Mouse (Mus musculus): ENCODE results near the gene D11Wsu47e. TPM values are rescaled to one million over a fixed set of nuclear protein-coding genes. Genes with fewer than 3 reads are reported as not detected.

The D11Wsu47e gene
- total RNA-seq, 4 experiments from 2014 or later: 16.7 to 21.8 (median 18.1) TPM

- DNase-seq: no peak
Measured at GRCm38 (mm10) chr11:113705966-113706652, 21.9 kb downstream of the D11Wsu47e start.

- no peak for DNase-seq
Measured at GRCm38 (mm10) chr11:113708629-113709213, 24.5 kb downstream of the D11Wsu47e start.

- DNase-seq: no peak
Measured at GRCm38 (mm10) chr11:113709272-113709671, 25.1 kb downstream of the D11Wsu47e start.

GRCm38 (mm10) chr11:113709731-113710256 lies 25.6 kb downstream of the D11Wsu47e start, which contains the start of gene Cpsf4l:
Gene Cpsf4l (minus strand): TSS chr11:113710017.
- DNase-seq: no peak

GRCm38 (mm10) chr11:113710257-113710777 lies 26.1 kb downstream of the D11Wsu47e start:
- no peak for DNase-seq

GRCm38 (mm10) chr11:113711061-113711460 lies 26.8 kb downstream of the D11Wsu47e start:
- DNase-seq: no peak

- DNase-seq: peak; percentile 69
Measured at GRCm38 (mm10) chr11:113715078-113715674, 31.0 kb downstream of the D11Wsu47e start.

- no peak for DNase-seq
Measured at GRCm38 (mm10) chr11:113716132-113716531, 31.9 kb downstream of the D11Wsu47e start.

- DNase-seq: no peak
Measured at GRCm38 (mm10) chr11:113717767-113718424, 33.7 kb downstream of the D11Wsu47e start.

- no peak for DNase-seq
Measured at GRCm38 (mm10) chr11:113722405-113723090, 38.3 kb downstream of the D11Wsu47e start.

- DNase-seq: no peak
Measured at GRCm38 (mm10) chr11:113725235-113726048, 41.2 kb downstream of the D11Wsu47e start.

GRCm38 (mm10) chr11:113726994-113727888 lies 43.0 kb downstream of the D11Wsu47e start:
- DNase-seq: no peak

- DNase-seq: no peak
Measured at GRCm38 (mm10) chr11:113727992-113728391, 43.8 kb downstream of the D11Wsu47e start.

GRCm38 (mm10) chr11:113729239-113729638 lies 45.0 kb downstream of the D11Wsu47e start:
- DNase-seq: no peak

- DNase-seq: peak; percentile 76
Measured at GRCm38 (mm10) chr11:113729917-113730316, 45.7 kb downstream of the D11Wsu47e start.

GRCm38 (mm10) chr11:113730879-113731278 lies 46.7 kb downstream of the D11Wsu47e start:
- no peak for DNase-seq

- no peak for DNase-seq
Measured at GRCm38 (mm10) chr11:113731945-113732612, 47.9 kb downstream of the D11Wsu47e start.

- peak; percentile 68 for DNase-seq
Measured at GRCm38 (mm10) chr11:113733631-113734364, 49.6 kb downstream of the D11Wsu47e start.

GRCm38 (mm10) chr11:113735151-113735550 lies 50.9 kb downstream of the D11Wsu47e start:
- no peak for DNase-seq
